Mouse (Mus musculus) pancreas, adult 10 weeks (tissue): ENCODE measurements around the gene Serpinb13. TPM values are rescaled to one million over a fixed set of nuclear protein-coding genes. Genes with fewer than 3 reads are reported as not detected.

ENCODE experiments used
- polyA plus RNA-seq: library from polyadenylated mRNA; stranded (reverse); fragments of 350-450 nt; fragmentation: Illumina TruSeq; extraction: RNeasy Lipid Tissue Mini Kit (QIAGEN cat#74804); gene quantifications from one replicate; pipeline ENCODE4 v1.2.3, GENCODE M21; 2015; ENCODE audit warnings: low read depth, low replicate concordance; ENCODE audit not compliant: insufficient read depth

The Serpinb13 gene
- not detected for polyA plus RNA-seq

DNA sequence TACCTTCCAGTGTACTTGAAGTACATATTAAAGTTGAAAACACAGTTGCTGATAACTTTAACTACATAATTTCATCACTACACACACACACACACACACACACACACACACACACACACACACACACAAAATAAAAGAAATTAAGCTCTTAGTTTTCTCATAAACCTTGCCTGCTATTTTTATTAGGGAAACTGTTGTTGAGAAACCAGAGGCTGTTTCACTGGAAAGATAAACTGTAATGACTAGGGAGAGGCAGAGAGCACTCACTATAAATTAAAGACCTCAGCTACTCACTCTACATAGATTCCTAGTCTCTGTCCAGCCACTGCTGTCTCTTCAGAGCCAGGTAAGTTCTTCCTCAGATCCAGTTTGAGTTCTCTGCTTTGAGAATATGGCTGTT is at the start of gene Serpinb13:
Serpinb13 (plus strand) TSS at position 301 of the 400 bp plus-strand sequence.

DNA sequence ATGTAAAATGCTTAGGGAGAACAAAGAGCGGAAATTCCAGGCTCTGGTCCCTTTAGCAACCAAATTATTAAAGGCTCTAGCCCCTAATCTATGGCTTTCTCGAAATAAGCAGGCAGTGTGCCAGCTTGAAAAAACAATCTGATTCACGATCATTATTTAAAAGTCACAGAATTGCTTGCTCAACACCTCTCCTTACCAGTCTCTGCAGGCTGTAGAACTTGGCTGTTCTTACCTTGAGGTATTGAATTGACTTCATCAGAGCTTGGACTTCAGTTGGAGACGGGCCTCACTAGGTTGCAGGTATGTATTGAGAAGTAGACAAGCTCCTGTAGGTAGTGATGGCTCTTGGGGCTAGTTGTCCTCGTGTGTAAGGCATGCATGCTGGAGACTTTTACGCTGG is 46.5 kb upstream of the Serpinb13 start, which contains the start of gene Serpinb12:
Serpinb12 (plus strand) TSS at position 185 of the 400 bp plus-strand sequence.

Other genes starting within 250 kb of the Serpinb13 start
- 3.3 TPM for gene Kdsr, start 221.3 kb upstream of the Serpinb13 start, polyA plus RNA-seq
- gene Vps4b, start 184.3 kb upstream of the Serpinb13 start, polyA plus RNA-seq, result 6.8 TPM
- gene Serpinb5, start 119.8 kb upstream of the Serpinb13 start, polyA plus RNA-seq, result not detected
- gene Serpinb12, start 46.5 kb upstream of the Serpinb13 start, polyA plus RNA-seq, result not detected
- not detected for gene Serpinb3a, start 71.3 kb downstream of the Serpinb13 start, polyA plus RNA-seq
- not detected for gene Serpinb3d, start 102.5 kb downstream of the Serpinb13 start, polyA plus RNA-seq